In genomic region chr4:25627467-25627866, GRCm38 (mm10) we compare ENCODE assay signal across 13 mouse cellular contexts.
DNase-seq lines count a peak whose midpoint lies in the region; ATAC-seq lines count a peak whose summit lies in the region.
"Had no signal": no experiment of that assay in that cellular context is flagged by ENCODE, and none has a peak within 500 bp of the region (broad histone marks: within the 10 kb centered on the region; RNA-seq: fewer than 3 reads in every experiment).

No protein-coding gene starts in this region.

- no peak overlapping the region for H3K4me3 ChIP-seq in forebrain, embryonic 10.5 days
- no peak overlapping the region for H3K4me3 ChIP-seq in liver, embryonic 11.5 days (ENCODE audit: low read depth, low read length)
- H3K4me3 ChIP-seq: limb, embryonic 15.5 days; megakaryocyte, embryonic 14.5 days; stomach, embryonic 15.5 days had no signal

- H3K36me3 ChIP-seq in forebrain, embryonic 10.5 days (replicated peaks): no peaks in the 10 kb centered on the region
- H3K36me3 ChIP-seq in liver, embryonic 11.5 days (ENCODE audit: control insufficient read depth, insufficient read depth, low read length): no peaks in the 10 kb centered on the region
- H3K36me3 ChIP-seq: limb, embryonic 15.5 days; stomach, embryonic 15.5 days had no signal

- ATAC-seq in liver, embryonic 11.5 days (replicated peaks; ENCODE audit: low FRiP score): no peak

- DNase-seq in brain, adult 2 months (ENCODE audit: low read depth, low spot score): peak; percentile 75
- peak; percentile 24 for DNase-seq in brain, embryonic 18.5 days (ENCODE audit: low read depth, low spot score)
- DNase-seq in forebrain, embryonic 10.5 days (ENCODE audit: extremely low spot score, low spot score): peak; percentile 30
- peak; percentile 18 for DNase-seq in mesoderm, embryonic 11.5 days (ENCODE audit: low read depth, low spot score)
- no peak for DNase-seq in heart, postnatal 14 days
- DNase-seq in layer of hippocampus, adult 11-12 months (ENCODE audit: low spot score): no peak
- no peak for DNase-seq in liver, embryonic 11.5 days (ENCODE audit: low spot score)
- DNase-seq in thymus, postnatal 0 days (ENCODE audit: low spot score): no peak
- DNase-seq: adrenal gland, adult 2 months; heart, postnatal 10 days had no signal

- H3K4me1 ChIP-seq in forebrain, embryonic 10.5 days: peaks cover 38% of the 10 kb centered on the region
- no peaks in the 10 kb centered on the region for H3K4me1 ChIP-seq in liver, embryonic 11.5 days (replicated peaks; ENCODE audit: control insufficient read depth, insufficient read depth, low read length)
- H3K4me1 ChIP-seq: limb, embryonic 15.5 days; megakaryocyte, embryonic 14.5 days; stomach, embryonic 15.5 days had no signal

- no peaks in the 10 kb centered on the region for H3K9me3 ChIP-seq in forebrain, embryonic 10.5 days
- H3K9me3 ChIP-seq in liver, embryonic 11.5 days (ENCODE audit: control insufficient read depth, low read length): no peaks in the 10 kb centered on the region
- H3K9me3 ChIP-seq: limb, embryonic 15.5 days; megakaryocyte, embryonic 14.5 days; stomach, embryonic 15.5 days had no signal

- no peaks in the 10 kb centered on the region for H3K27me3 ChIP-seq in forebrain, embryonic 10.5 days (ENCODE audit: poor library complexity, severe bottlenecking)
- H3K27me3 ChIP-seq in liver, embryonic 11.5 days (replicated peaks; ENCODE audit: control insufficient read depth, insufficient read depth, low read length): no peaks in the 10 kb centered on the region
- H3K27me3 ChIP-seq: limb, embryonic 15.5 days; megakaryocyte, embryonic 14.5 days; stomach, embryonic 15.5 days had no signal

- intact Hi-C loops in heart, postnatal 14 days (cut with DNase I): no loop called here

- H3K9ac ChIP-seq in liver, embryonic 11.5 days (ENCODE audit: low read depth, low read length): no peak overlapping the region
- H3K9ac ChIP-seq: limb, embryonic 15.5 days; stomach, embryonic 15.5 days had no signal

- 84% methylated on average over 9 of the region's 9 CpGs for WGBS in forebrain, embryonic 10.5 days
- WGBS in liver, embryonic 11.5 days: 95% methylated on average over 9 of the region's 9 CpGs

- no peak overlapping the region for H3K4me2 ChIP-seq in liver, embryonic 11.5 days
- H3K4me2 ChIP-seq: limb, embryonic 15.5 days; stomach, embryonic 15.5 days had no signal

- H3K27ac ChIP-seq in forebrain, embryonic 10.5 days: peak overlapping the region; percentile 67
- H3K27ac ChIP-seq in liver, embryonic 11.5 days (ENCODE audit: low read depth, low read length): no peak overlapping the region
- H3K27ac ChIP-seq: limb, embryonic 15.5 days; stomach, embryonic 15.5 days had no signal

Comparison
In these comparisons a context has a peak if more than half of its experiments do, and no peak if none do; other contexts are left out.
1. DNase-seq: peak in brain, adult 2 months (single experiment), brain, embryonic 18.5 days (single experiment), forebrain, embryonic 10.5 days (single experiment) and mesoderm, embryonic 11.5 days (single experiment); none in heart, postnatal 14 days (0 of 2), layer of hippocampus, adult 11-12 months (single experiment), liver, embryonic 11.5 days (single experiment) and thymus, postnatal 0 days (single experiment).